In the genomic region with DNA sequence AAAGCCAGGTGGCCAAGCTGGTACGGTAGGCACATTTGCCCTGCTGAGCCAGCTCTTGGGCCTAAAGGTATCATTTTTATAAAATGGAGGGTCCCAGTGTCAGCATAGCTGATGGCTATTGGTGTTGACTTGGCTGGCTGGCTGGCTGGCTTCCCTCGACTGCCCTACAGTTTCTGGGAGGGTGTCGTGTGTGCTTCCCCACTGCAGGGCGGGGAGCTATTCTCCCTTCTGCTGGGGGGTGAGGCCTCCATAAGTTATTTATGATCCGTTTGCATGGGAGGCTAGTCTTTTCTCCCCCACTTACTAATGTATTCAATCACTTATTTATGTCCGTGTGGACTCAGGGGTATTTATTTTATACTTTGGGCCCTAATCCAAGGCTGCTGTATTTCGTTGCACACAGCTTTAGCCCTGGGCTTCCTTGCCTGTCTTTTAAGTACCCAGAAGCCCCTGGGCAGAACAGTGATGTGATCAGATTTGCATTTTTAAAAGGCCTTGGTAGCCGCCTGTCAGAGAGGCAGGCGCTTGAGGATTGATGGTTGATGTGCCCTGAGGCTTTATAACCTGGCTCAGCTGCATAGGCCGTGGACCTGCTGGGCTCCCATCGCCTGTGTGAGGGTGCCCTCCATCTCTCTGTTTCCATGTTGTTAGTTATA, we compare ENCODE assay signal across 11 mouse cellular contexts.
DNase-seq lines count a peak whose midpoint lies in the region; ATAC-seq lines count a peak whose summit lies in the region.
"Had no signal": no experiment of that assay in that cellular context is flagged by ENCODE, and none has a peak within 500 bp of the region (broad histone marks: within the 10 kb centered on the region; RNA-seq: fewer than 3 reads in every experiment).

No protein-coding gene starts in this region.

- intact Hi-C loops in gastrocnemius, postnatal 36 days (cut with DNase I) = no loop called here

- H3K4me2 ChIP-seq in kidney, embryonic 15.5 days = no peak overlapping the region
- H3K4me2 ChIP-seq in hindbrain, embryonic 12.5 days (replicated peaks) = no peak overlapping the region
- no peak overlapping the region for H3K4me2 ChIP-seq in neural tube, embryonic 15.5 days

- whole genome bisulfite sequencing in kidney, embryonic 15.5 days = 58% methylated on average over 11 of the region's 11 CpGs
- 58% methylated on average over 11 of the region's 11 CpGs for WGBS in hindbrain, embryonic 12.5 days
- 82% methylated on average over 11 of the region's 11 CpGs for WGBS in midbrain, embryonic 10.5 days
- WGBS in neural tube, embryonic 15.5 days = 27% methylated on average over 11 of the region's 11 CpGs

- no peak overlapping the region for H3K9ac ChIP-seq in kidney, embryonic 15.5 days
- H3K9ac ChIP-seq in hindbrain, embryonic 12.5 days = no peak overlapping the region
- no peak overlapping the region for H3K9ac ChIP-seq in neural tube, embryonic 15.5 days (replicated peaks)

- 0 out of 2 replicates have a peak overlapping the region, but pooled peaks have one; percentile 0 for H3K27ac ChIP-seq in kidney, embryonic 15.5 days
- H3K27ac ChIP-seq in hindbrain, embryonic 12.5 days = peak overlapping the region; percentile 74
- H3K27ac ChIP-seq in midbrain, embryonic 10.5 days (replicated peaks) = peak overlapping the region; percentile 74; the same call in 1 of the 2 replicates
- peak overlapping the region; percentile 60 for H3K27ac ChIP-seq in neural tube, embryonic 15.5 days (replicated peaks)

- peaks cover 23% of the 10 kb centered on the region for H3K36me3 ChIP-seq in kidney, embryonic 15.5 days
- no peaks in the 10 kb centered on the region for H3K36me3 ChIP-seq in hindbrain, embryonic 12.5 days
- peaks cover 32% of the 10 kb centered on the region for H3K36me3 ChIP-seq in midbrain, embryonic 10.5 days
- no peaks in the 10 kb centered on the region for H3K36me3 ChIP-seq in neural tube, embryonic 15.5 days

- H3K27me3 ChIP-seq in kidney, embryonic 15.5 days = no peaks in the 10 kb centered on the region
- no peaks in the 10 kb centered on the region for H3K27me3 ChIP-seq in hindbrain, embryonic 12.5 days
- H3K27me3 ChIP-seq in midbrain, embryonic 10.5 days (ENCODE audit: low read depth, poor library complexity, severe bottlenecking) = no peaks in the 10 kb centered on the region
- no peaks in the 10 kb centered on the region for H3K27me3 ChIP-seq in neural tube, embryonic 15.5 days (replicated peaks)

- DNase-seq in kidney, adult 9 months = no peak
- DNase-seq in midbrain, embryonic 10.5 days (ENCODE audit: low spot score) = no peak
- no peak for DNase-seq in layer of hippocampus, adult 9-10 months (ENCODE audit: low spot score)
- no peak for DNase-seq in gastrocnemius, postnatal 36 days
- DNase-seq in heart, adult 11 months = no peak
- DNase-seq: cerebellum, adult 9-10 months; heart, postnatal 36 days had no signal

- H3K4me3 ChIP-seq in kidney, embryonic 15.5 days (replicated peaks) = no peak overlapping the region
- H3K4me3 ChIP-seq in hindbrain, embryonic 12.5 days = no peak overlapping the region
- no peak overlapping the region for H3K4me3 ChIP-seq in midbrain, embryonic 10.5 days
- no peak overlapping the region for H3K4me3 ChIP-seq in neural tube, embryonic 15.5 days (replicated peaks)

- 0 out of 2 replicates have a peak, but pooled peaks cover 4% of the 10 kb centered on the region for H3K9me3 ChIP-seq in kidney, embryonic 15.5 days (replicated peaks)
- H3K9me3 ChIP-seq in hindbrain, embryonic 12.5 days (replicated peaks) = no peaks in the 10 kb centered on the region
- H3K9me3 ChIP-seq in midbrain, embryonic 10.5 days (replicated peaks) = no peaks in the 10 kb centered on the region
- H3K9me3 ChIP-seq in neural tube, embryonic 15.5 days (replicated peaks) = no peaks in the 10 kb centered on the region

- no peak for ATAC-seq in kidney, embryonic 15.5 days (replicated peaks; ENCODE audit: low FRiP score)
- ATAC-seq in hindbrain, embryonic 12.5 days (ENCODE audit: low FRiP score) = peak; percentile 75
- no peak for ATAC-seq in neural tube, embryonic 15.5 days (ENCODE audit: low FRiP score)
- ATAC-seq: CD4-positive, CD25-positive, alpha-beta regulatory T cell, adult 4 months had no signal

- peaks cover 10% of the 10 kb centered on the region for H3K4me1 ChIP-seq in kidney, embryonic 15.5 days
- peaks cover 31% of the 10 kb centered on the region for H3K4me1 ChIP-seq in hindbrain, embryonic 12.5 days
- peaks cover 25% of the 10 kb centered on the region for H3K4me1 ChIP-seq in midbrain, embryonic 10.5 days
- H3K4me1 ChIP-seq in neural tube, embryonic 15.5 days = peaks cover 25% of the 10 kb centered on the region

Comparison
In these comparisons a context has a peak if more than half of its experiments do, and no peak if none do; other contexts are left out.
1. H3K27ac ChIP-seq: peak in every context shown above with its lines; median percentile 74 in hindbrain, embryonic 12.5 days; 74 in midbrain, embryonic 10.5 days; 60 in neural tube, embryonic 15.5 days; 0 in kidney, embryonic 15.5 days.